Mouse (Mus musculus) spleen, adult 2 months (tissue): ENCODE data around the gene Agap1.

Experiments used
- CTCF ChIP-seq: fragments of 200-500 bp; IDR thresholded peaks from 2 replicates; pipeline ENCODE4 v1.5.1; 2011; ENCODE audit warnings: mild to moderate bottlenecking, inconsistent platforms; ENCODE audit not compliant: insufficient read depth, insufficient read length, insufficient replicate concordance; ENCODE audit errors: extremely low read depth
- POLR2A ChIP-seq: fragments of 200-500 bp; IDR thresholded peaks from 2 replicates; pipeline ENCODE4 v1.6.1; 2011; ENCODE audit warnings: low read depth, low read length, inconsistent platforms

DNA sequence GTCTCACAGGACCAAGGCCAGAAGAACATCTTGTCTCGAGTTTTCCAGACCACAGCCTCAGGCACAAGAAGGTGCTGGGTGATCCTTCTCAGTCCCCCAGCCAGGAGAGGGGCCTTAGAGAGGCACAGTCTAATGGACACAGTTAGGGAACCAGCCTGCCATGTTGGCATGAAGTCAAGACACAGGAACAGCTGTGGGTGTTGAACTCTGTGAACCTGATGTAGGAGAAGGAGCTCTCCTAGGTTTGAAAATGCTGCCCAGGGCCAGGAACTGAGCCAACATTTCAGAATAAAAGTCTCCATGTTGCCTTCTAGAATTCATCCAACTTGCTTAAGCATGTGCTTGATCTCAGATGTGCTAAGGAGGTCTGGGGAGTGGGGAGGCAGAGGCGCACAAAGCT, 41.5 kb upstream of the Agap1 start:
- TF ChIP-seq CTCF = no peak
- no peak for TF ChIP-seq POLR2A
